Mouse (Mus musculus): ENCODE data around the gene Gm39653. TPM values are rescaled to one million over a fixed set of nuclear protein-coding genes. Genes with fewer than 3 reads are reported as not detected.

Gm39653 gene
- not detected in 2 replicates for polyA plus RNA-seq (2014; fragmentation: Nextera tagmentation; extraction: Ambion mirVana)

GRCm38 (mm10) chr1:63615668-63616067 lies at the start of gene Gm39653:
TSS of gene Gm39653 (plus strand) at chr1:63615968.
- no peak for ATAC-seq (replicated peaks; ENCODE audit: low FRiP score)
- WGBS: 74% methylated on average over 3 of the region's 3 CpGs
- Histone ChIP-seq H3K4me3 (ENCODE audit: low read depth, low read length) (no peak within 1 kb of the TSS), H3K27me3 (replicated peaks; ENCODE audit: control insufficient read depth, insufficient read depth, low read length) (peaks cover 2% of the 10 kb centered on the region; the same call in 1 of the 2 replicates), H3K27ac (ENCODE audit: low read depth, low read length) (no peak within 1 kb of the TSS), H3K9ac (ENCODE audit: low read depth, low read length) (no peak within 1 kb of the TSS), H3K36me3 (ENCODE audit: control insufficient read depth, insufficient read depth, low read length) (no peaks in the 10 kb centered on the region), H3K9me3 (ENCODE audit: control insufficient read depth, low read length) (no peaks in the 10 kb centered on the region), H3K4me2 (no peak within 1 kb of the TSS), H3K4me1 (replicated peaks; ENCODE audit: control insufficient read depth, insufficient read depth, low read length) (no peaks in the 10 kb centered on the region)
- no peak for DNase-seq (ENCODE audit: low spot score)

- H3K27ac ChIP-seq (ENCODE audit: low read depth, low read length): no peak overlapping the region
- no peak overlapping the region for H3K9ac ChIP-seq (ENCODE audit: low read depth, low read length)
- H3K4me3 ChIP-seq (ENCODE audit: low read depth, low read length): no peak overlapping the region
- H3K36me3 ChIP-seq (ENCODE audit: control insufficient read depth, insufficient read depth, low read length): no peaks in the 10 kb centered on the region
- 46% methylated on average over 7 of the region's 7 CpGs for WGBS
- no peaks in the 10 kb centered on the region for H3K9me3 ChIP-seq (ENCODE audit: control insufficient read depth, low read length)
- H3K27me3 ChIP-seq (replicated peaks; ENCODE audit: control insufficient read depth, insufficient read depth, low read length): no peaks in the 10 kb centered on the region
- no peak for ATAC-seq (replicated peaks; ENCODE audit: low FRiP score)
- no peak for DNase-seq (ENCODE audit: low spot score)
- H3K4me2 ChIP-seq: no peak overlapping the region
- H3K4me1 ChIP-seq (replicated peaks; ENCODE audit: control insufficient read depth, insufficient read depth, low read length): no peaks in the 10 kb centered on the region
Measured at GRCm38 (mm10) chr1:63566501-63566900, 49.3 kb upstream of the Gm39653 start.

GRCm38 (mm10) chr1:63567031-63567430 lies 48.7 kb upstream of the Gm39653 start:
- Histone ChIP-seq H3K36me3 (ENCODE audit: control insufficient read depth, insufficient read depth, low read length) (no peaks in the 10 kb centered on the region), H3K9me3 (ENCODE audit: control insufficient read depth, low read length) (no peaks in the 10 kb centered on the region), H3K4me1 (replicated peaks; ENCODE audit: control insufficient read depth, insufficient read depth, low read length) (no peaks in the 10 kb centered on the region), H3K27ac (ENCODE audit: low read depth, low read length) (no peak overlapping the region), H3K9ac (ENCODE audit: low read depth, low read length) (no peak overlapping the region), H3K27me3 (replicated peaks; ENCODE audit: control insufficient read depth, insufficient read depth, low read length) (no peaks in the 10 kb centered on the region), H3K4me2 (no peak overlapping the region), H3K4me3 (ENCODE audit: low read depth, low read length) (no peak overlapping the region)
- ATAC-seq (replicated peaks; ENCODE audit: low FRiP score): no peak
- WGBS: 40% methylated on average over 4 of the region's 4 CpGs
- DNase-seq (ENCODE audit: low spot score): no peak

- Histone ChIP-seq H3K27ac (ENCODE audit: low read depth, low read length) (no peak overlapping the region), H3K9ac (ENCODE audit: low read depth, low read length) (no peak overlapping the region), H3K36me3 (ENCODE audit: control insufficient read depth, insufficient read depth, low read length) (no peaks in the 10 kb centered on the region), H3K9me3 (ENCODE audit: control insufficient read depth, low read length) (no peaks in the 10 kb centered on the region), H3K4me3 (ENCODE audit: low read depth, low read length) (no peak overlapping the region), H3K4me1 (replicated peaks; ENCODE audit: control insufficient read depth, insufficient read depth, low read length) (no peaks in the 10 kb centered on the region), H3K27me3 (replicated peaks; ENCODE audit: control insufficient read depth, insufficient read depth, low read length) (no peaks in the 10 kb centered on the region), H3K4me2 (no peak overlapping the region)
- WGBS: 70% methylated on average over 7 of the region's 7 CpGs
- DNase-seq (ENCODE audit: low spot score) (no peak), ATAC-seq (replicated peaks; ENCODE audit: low FRiP score) (no peak)
Measured at GRCm38 (mm10) chr1:63572229-63572628, 43.5 kb upstream of the Gm39653 start.

GRCm38 (mm10) chr1:63573432-63573831 lies 42.3 kb upstream of the Gm39653 start:
- H3K9ac ChIP-seq (ENCODE audit: low read depth, low read length): no peak overlapping the region
- H3K4me3 ChIP-seq (ENCODE audit: low read depth, low read length): no peak overlapping the region
- no peaks in the 10 kb centered on the region for H3K4me1 ChIP-seq (replicated peaks; ENCODE audit: control insufficient read depth, insufficient read depth, low read length)
- H3K27ac ChIP-seq (ENCODE audit: low read depth, low read length): no peak overlapping the region
- no peaks in the 10 kb centered on the region for H3K36me3 ChIP-seq (ENCODE audit: control insufficient read depth, insufficient read depth, low read length)
- WGBS: 73% methylated on average over 6 of the region's 6 CpGs
- ATAC-seq (replicated peaks; ENCODE audit: low FRiP score): no peak
- no peaks in the 10 kb centered on the region for H3K27me3 ChIP-seq (replicated peaks; ENCODE audit: control insufficient read depth, insufficient read depth, low read length)
- H3K9me3 ChIP-seq (ENCODE audit: control insufficient read depth, low read length): no peaks in the 10 kb centered on the region
- no peak for DNase-seq (ENCODE audit: low spot score)
- no peak overlapping the region for H3K4me2 ChIP-seq

GRCm38 (mm10) chr1:63573864-63574611 lies 41.7 kb upstream of the Gm39653 start:
- H3K27me3 ChIP-seq (replicated peaks; ENCODE audit: control insufficient read depth, insufficient read depth, low read length): no peaks in the 10 kb centered on the region
- no peaks in the 10 kb centered on the region for H3K36me3 ChIP-seq (ENCODE audit: control insufficient read depth, insufficient read depth, low read length)
- no peak for ATAC-seq (replicated peaks; ENCODE audit: low FRiP score)
- DNase-seq (ENCODE audit: low spot score): no peak
- H3K9me3 ChIP-seq (ENCODE audit: control insufficient read depth, low read length): no peaks in the 10 kb centered on the region
- H3K9ac ChIP-seq (ENCODE audit: low read depth, low read length): no peak overlapping the region
- H3K4me3 ChIP-seq (ENCODE audit: low read depth, low read length): no peak overlapping the region
- no peaks in the 10 kb centered on the region for H3K4me1 ChIP-seq (replicated peaks; ENCODE audit: control insufficient read depth, insufficient read depth, low read length)
- no peak overlapping the region for H3K27ac ChIP-seq (ENCODE audit: low read depth, low read length)
- no peak overlapping the region for H3K4me2 ChIP-seq
- WGBS: 70% methylated on average over 12 of the region's 12 CpGs

GRCm38 (mm10) chr1:63576803-63577202 lies 39.0 kb upstream of the Gm39653 start:
- Histone ChIP-seq H3K9me3 (ENCODE audit: control insufficient read depth, low read length) (no peaks in the 10 kb centered on the region), H3K27ac (ENCODE audit: low read depth, low read length) (no peak overlapping the region), H3K4me3 (ENCODE audit: low read depth, low read length) (no peak overlapping the region), H3K4me2 (no peak overlapping the region), H3K36me3 (ENCODE audit: control insufficient read depth, insufficient read depth, low read length) (no peaks in the 10 kb centered on the region), H3K27me3 (replicated peaks; ENCODE audit: control insufficient read depth, insufficient read depth, low read length) (no peaks in the 10 kb centered on the region), H3K4me1 (replicated peaks; ENCODE audit: control insufficient read depth, insufficient read depth, low read length) (no peaks in the 10 kb centered on the region), H3K9ac (ENCODE audit: low read depth, low read length) (no peak overlapping the region)
- DNase-seq (ENCODE audit: low spot score) (no peak), ATAC-seq (replicated peaks; ENCODE audit: low FRiP score) (no peak)
- WGBS: 66% methylated on average over 5 of the region's 5 CpGs

- Histone ChIP-seq H3K27me3 (replicated peaks; ENCODE audit: control insufficient read depth, insufficient read depth, low read length) (no peaks in the 10 kb centered on the region), H3K4me2 (no peak overlapping the region), H3K27ac (ENCODE audit: low read depth, low read length) (no peak overlapping the region), H3K36me3 (ENCODE audit: control insufficient read depth, insufficient read depth, low read length) (no peaks in the 10 kb centered on the region), H3K4me1 (replicated peaks; ENCODE audit: control insufficient read depth, insufficient read depth, low read length) (no peaks in the 10 kb centered on the region), H3K9ac (ENCODE audit: low read depth, low read length) (no peak overlapping the region), H3K4me3 (ENCODE audit: low read depth, low read length) (no peak overlapping the region), H3K9me3 (ENCODE audit: control insufficient read depth, low read length) (no peaks in the 10 kb centered on the region)
- no peak for ATAC-seq (replicated peaks; ENCODE audit: low FRiP score)
- WGBS: 78% methylated on average over 8 of the region's 8 CpGs
- no peak for DNase-seq (ENCODE audit: low spot score)
Measured at GRCm38 (mm10) chr1:63579153-63579552, 36.6 kb upstream of the Gm39653 start.

- no peak for ATAC-seq (replicated peaks; ENCODE audit: low FRiP score)
- Histone ChIP-seq H3K36me3 (ENCODE audit: control insufficient read depth, insufficient read depth, low read length) (no peaks in the 10 kb centered on the region), H3K27me3 (replicated peaks; ENCODE audit: control insufficient read depth, insufficient read depth, low read length) (no peaks in the 10 kb centered on the region), H3K9ac (ENCODE audit: low read depth, low read length) (no peak overlapping the region), H3K4me1 (replicated peaks; ENCODE audit: control insufficient read depth, insufficient read depth, low read length) (no peaks in the 10 kb centered on the region), H3K4me2 (no peak overlapping the region), H3K27ac (ENCODE audit: low read depth, low read length) (no peak overlapping the region), H3K9me3 (ENCODE audit: control insufficient read depth, low read length) (no peaks in the 10 kb centered on the region), H3K4me3 (ENCODE audit: low read depth, low read length) (no peak overlapping the region)
- WGBS: 73% methylated on average over 7 of the region's 7 CpGs
- no peak for DNase-seq (ENCODE audit: low spot score)
Measured at GRCm38 (mm10) chr1:63586869-63587268, 28.9 kb upstream of the Gm39653 start.
